Mouse (Mus musculus): ENCODE data around the gene Rpl39. TPM values are rescaled to one million over a fixed set of nuclear protein-coding genes. Genes with fewer than 3 reads are reported as not detected.

The Rpl39 gene
- polyA plus RNA-seq, 1 experiment from 2014 or later: 433 TPM

- H3K4me2 ChIP-seq (ENCODE audit: low read length): no peak overlapping the region
- no peak overlapping the region for H3K4me3 ChIP-seq (ENCODE audit: low read depth, low read length)
- no peaks in the 10 kb centered on the region; the same call in 1 of the 2 replicates for H3K27me3 ChIP-seq (replicated peaks; ENCODE audit: control insufficient read depth, insufficient read depth, low read length)
- peak; percentile 47 for DNase-seq (ENCODE audit: low spot score)
- no peak overlapping the region for H3K27ac ChIP-seq (ENCODE audit: low read depth, low read length)
- no peaks in the 10 kb centered on the region for H3K36me3 ChIP-seq (ENCODE audit: control insufficient read depth, insufficient read depth, low read length)
- H3K9me3 ChIP-seq (replicated peaks; ENCODE audit: control insufficient read depth, low read length): no peaks in the 10 kb centered on the region
- WGBS: 24% methylated on average over 9 of the region's 9 CpGs
- H3K4me1 ChIP-seq (ENCODE audit: control insufficient read depth, insufficient read depth, low read length): no peaks in the 10 kb centered on the region
- no peak for ATAC-seq
- no peak overlapping the region for H3K9ac ChIP-seq (ENCODE audit: low read length)
Measured at GRCm38 (mm10) chrX:37042726-37043125, 42.5 kb downstream of the Rpl39 start.

Other genes with a start within 250 kb of the Rpl39 start
- gene Ube2a, start 211.5 kb downstream of the Rpl39 start, polyA plus RNA-seq (2014; fragmentation: Nextera tagmentation; extraction: Ambion mirVana): 130 and 144 TPM in 2 replicates
- 23.9 and 24.5 TPM in 2 replicates for gene C330007P06Rik, start 211.3 kb downstream of the Rpl39 start, polyA plus RNA-seq (2014; fragmentation: Nextera tagmentation; extraction: Ambion mirVana)
- gene Nkrf, start 182.5 kb downstream of the Rpl39 start, polyA plus RNA-seq (2014; fragmentation: Nextera tagmentation; extraction: Ambion mirVana): 13.1 and 16.3 TPM in 2 replicates
- gene Sept6, start 93.6 kb downstream of the Rpl39 start, polyA plus RNA-seq (2014; fragmentation: Nextera tagmentation; extraction: Ambion mirVana): 49.3 and 60.5 TPM in 2 replicates
- not detected in 2 replicates for gene Sowahd, start 36.6 kb downstream of the Rpl39 start, polyA plus RNA-seq (2014; fragmentation: Nextera tagmentation; extraction: Ambion mirVana)
- gene Upf3b, start 24.9 kb upstream of the Rpl39 start, polyA plus RNA-seq (2014; fragmentation: Nextera tagmentation; extraction: Ambion mirVana): 20.2 and 20.7 TPM in 2 replicates
- 13.6 and 17.1 TPM in 2 replicates for gene Nkap, start 41.4 kb upstream of the Rpl39 start, polyA plus RNA-seq (2014; fragmentation: Nextera tagmentation; extraction: Ambion mirVana)
- gene Akap14, start 83.4 kb upstream of the Rpl39 start, polyA plus RNA-seq (2014; fragmentation: Nextera tagmentation; extraction: Ambion mirVana): 0.36 TPM in 1 of 2 replicates, not detected in the other
- gene Ndufa1, start 105.8 kb upstream of the Rpl39 start, polyA plus RNA-seq (2014; fragmentation: Nextera tagmentation; extraction: Ambion mirVana): 485 and 642 TPM in 2 replicates
- 13.9 and 15.3 TPM in 2 replicates for gene Rnf113a1, start 105.8 kb upstream of the Rpl39 start, polyA plus RNA-seq (2014; fragmentation: Nextera tagmentation; extraction: Ambion mirVana)
- not detected in 2 replicates for gene Gm9, start 125.6 kb upstream of the Rpl39 start, polyA plus RNA-seq (2014; fragmentation: Nextera tagmentation; extraction: Ambion mirVana)
- not detected in 2 replicates for gene Rhox1, start 136.9 kb upstream of the Rpl39 start, polyA plus RNA-seq (2014; fragmentation: Nextera tagmentation; extraction: Ambion mirVana)
- not detected in 2 replicates for gene Rhox2a, start 159.6 kb upstream of the Rpl39 start, polyA plus RNA-seq (2014; fragmentation: Nextera tagmentation; extraction: Ambion mirVana)
- gene Rhox3a, start 164.5 kb upstream of the Rpl39 start, polyA plus RNA-seq (2014; fragmentation: Nextera tagmentation; extraction: Ambion mirVana): not detected in 2 replicates
- not detected in 2 replicates for gene Rhox4a, start 179.9 kb upstream of the Rpl39 start, polyA plus RNA-seq (2014; fragmentation: Nextera tagmentation; extraction: Ambion mirVana)

Measured in forebrain, embryonic 14.5 days (tissue).